Mouse (Mus musculus): Measurements from ENCODE around the gene Ubr3.

- no peak for TF ChIP-seq POLR2A (IDR thresholded peaks at IDR 0.05; ENCODE audit: low read depth, low read length)
- TF ChIP-seq CTCF (conservative IDR thresholded peaks at IDR 0.05 in 1 of 2, IDR thresholded peaks at IDR 0.05 in 1 of 2; ENCODE audit: low read depth in 2 of 2, low read length in 2 of 2): no peak
- TF ChIP-seq TBP (conservative IDR thresholded peaks at IDR 0.05; ENCODE audit: low read depth, low read length): no peak
- no peak for TF ChIP-seq NRF1 (IDR thresholded peaks at IDR 0.05; ENCODE audit: low read depth, low read length)
- TF ChIP-seq ETS1 (conservative IDR thresholded peaks at IDR 0.05; ENCODE audit: low read depth, low read length): no peak
Measured at GRCm38 (mm10) chr2:70066338-70067022, 169.4 kb downstream of the Ubr3 start.
